Mouse (Mus musculus) heart, embryonic 11.5 days (tissue): ENCODE results near the gene Gapdh. TPM values are rescaled to one million over a fixed set of nuclear protein-coding genes. Genes with fewer than 3 reads are reported as not detected.

Experiments
- ATAC-seq: fragments of 200-750 bp; cut with Nextera tagmentation; replicated peaks from 2 replicates; pipeline ENCODE4 v1.8.0; 2017; ENCODE audit warnings: moderate library complexity; ENCODE audit not compliant: insufficient number of reproducible peaks, low FRiP score, low TSS enrichment
- H3K27ac ChIP-seq: fragments of 300-500 bp; sonication (generic); 2 replicates; pipeline ENCODE4 v1.5.1; 2014; ENCODE audit warnings: mild to moderate bottlenecking, low read depth, low read length
- H3K27me3 ChIP-seq: fragments of 300-500 bp; sonication (generic); 2 replicates; pipeline ENCODE4 v1.6.1; 2014; ENCODE audit warnings: mild to moderate bottlenecking, low read length, mixed read lengths; ENCODE audit not compliant: control insufficient read depth, insufficient read depth
- H3K36me3 ChIP-seq: fragments of 300-500 bp; sonication (generic); 2 replicates; pipeline ENCODE4 v1.6.1; 2014; ENCODE audit warnings: mild to moderate bottlenecking, low read length, moderate library complexity, mixed read lengths; ENCODE audit not compliant: control insufficient read depth, insufficient read depth
- H3K4me1 ChIP-seq: fragments of 300-500 bp; sonication (generic); 2 replicates; pipeline ENCODE4 v1.6.1; 2014; ENCODE audit warnings: low read length; ENCODE audit not compliant: control insufficient read depth, insufficient read depth
- H3K4me2 ChIP-seq: fragments of 300-500 bp; sonication (generic); 2 replicates; pipeline ENCODE4 v1.6.1; 2014; ENCODE audit warnings: mild to moderate bottlenecking, moderate library complexity
- H3K4me3 ChIP-seq: fragments of 300-500 bp; sonication (generic); 2 replicates; pipeline ENCODE4 v1.5.1; 2014; ENCODE audit warnings: low read depth, low read length
- H3K9ac ChIP-seq: fragments of 300-500 bp; sonication (generic); 2 replicates; pipeline ENCODE4 v1.6.1; 2014; ENCODE audit warnings: mild to moderate bottlenecking, low read depth, low read length, moderate library complexity
- H3K9me3 ChIP-seq: fragments of 300-500 bp; sonication (generic); replicated peaks from 2 replicates; pipeline ENCODE4 v1.6.1; 2016; ENCODE audit warnings: low read length; ENCODE audit not compliant: control insufficient read depth
- WGBS: fragments of 180-500 bp; shearing (Covaris S2); extraction: QIAGEN DNeasy Blood & Tissue Kit; methylation state at CpG from one replicate; pipeline ENCODE4 v1.1.7; 2014; ENCODE audit not compliant: insufficient replicate concordance; 5-methylcytosine and 5-hydroxymethylcytosine counted together
- polyA plus RNA-seq: library from polyadenylated mRNA; unstranded; fragments of >200 nt; fragmentation: Nextera tagmentation; extraction: Ambion mirVana; gene quantifications from 2 replicates; pipeline ENCODE4 v1.2.1, GENCODE M21; 2014

Gapdh gene
- polyA plus RNA-seq, 1 experiment from 2014 or later: 4,472 TPM

DNA sequence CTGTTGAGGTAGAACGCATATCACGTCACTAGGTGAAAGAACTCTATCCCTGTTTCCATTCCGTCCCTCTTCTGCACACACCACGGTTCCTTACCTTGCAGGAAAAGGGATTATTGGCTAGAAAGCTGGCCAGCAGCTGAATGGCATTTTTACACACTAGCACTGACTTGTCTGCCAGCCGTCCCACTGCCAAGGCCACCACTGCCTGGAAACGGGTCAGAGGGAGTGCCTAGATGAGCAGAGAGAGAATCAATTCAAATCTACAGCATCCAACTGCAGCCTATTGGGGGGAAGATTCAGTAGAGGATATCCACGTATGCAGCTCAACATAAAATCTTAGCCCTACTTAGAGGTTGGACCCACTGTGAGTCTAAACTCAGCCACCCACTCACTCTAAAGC lies 13.3 kb upstream of the Gapdh start:
- Histone ChIP-seq H3K4me2 (no peak overlapping the region), H3K27ac (no peak overlapping the region), H3K27me3 (no peaks in the 10 kb centered on the region), H3K4me3 (no peak overlapping the region), H3K9me3 (no peaks in the 10 kb centered on the region), H3K36me3 (peaks cover 81% of the 10 kb centered on the region), H3K9ac (no peak overlapping the region), H3K4me1 (no peaks in the 10 kb centered on the region)
- 91% methylated on average over 7 of the region's 7 CpGs for WGBS
- no peak for ATAC-seq

DNA sequence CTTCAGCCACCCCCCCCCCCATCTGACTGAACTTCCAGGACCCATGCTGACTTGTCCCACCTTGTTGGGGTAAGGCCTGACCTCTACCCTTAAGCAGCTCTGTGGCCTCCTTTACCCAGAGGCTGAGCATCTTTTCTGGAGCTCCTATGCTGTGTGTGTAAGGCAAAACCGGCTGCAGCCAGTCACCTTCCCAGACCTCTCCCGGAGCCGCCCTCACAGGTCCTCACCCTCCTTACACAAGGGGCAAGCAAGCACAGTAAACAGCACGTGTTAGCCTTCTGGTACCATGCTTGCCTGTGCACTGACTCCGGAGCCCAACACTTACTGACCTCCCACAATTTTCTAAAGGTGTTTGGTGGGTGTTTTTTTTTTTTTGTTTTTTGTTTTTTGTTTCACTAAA lies 9.2 kb upstream of the Gapdh start:
- H3K4me3 ChIP-seq: no peak overlapping the region
- no peaks in the 10 kb centered on the region for H3K9me3 ChIP-seq
- no peaks in the 10 kb centered on the region for H3K27me3 ChIP-seq
- H3K4me1 ChIP-seq: no peaks in the 10 kb centered on the region
- peaks cover 80% of the 10 kb centered on the region for H3K36me3 ChIP-seq
- no peak overlapping the region for H3K4me2 ChIP-seq
- no peak overlapping the region for H3K9ac ChIP-seq
- no peak overlapping the region for H3K27ac ChIP-seq
- WGBS: 93% methylated on average over 5 of the region's 5 CpGs
- no peak for ATAC-seq

DNA sequence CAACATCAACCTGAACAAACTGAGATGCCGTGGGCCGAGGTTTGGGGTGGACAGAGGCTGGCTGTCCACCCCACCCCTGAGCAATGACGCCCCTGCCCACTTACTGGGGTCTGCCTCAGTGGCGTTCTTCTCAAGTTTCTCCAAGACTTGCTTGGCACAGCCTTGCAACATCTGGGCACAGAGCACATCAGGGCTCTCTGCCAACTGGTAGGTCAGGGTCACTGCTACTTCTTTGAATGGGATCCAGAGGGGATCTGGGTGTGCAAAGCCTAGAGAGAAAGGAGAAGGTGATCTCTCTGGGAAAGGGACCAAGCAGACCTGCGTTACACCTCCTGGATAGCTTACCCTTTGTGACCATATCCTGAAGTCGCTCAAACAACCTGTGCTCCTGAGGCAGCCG lies 7.0 kb upstream of the Gapdh start:
- no peaks in the 10 kb centered on the region for H3K4me1 ChIP-seq
- H3K9ac ChIP-seq: no peak overlapping the region
- no peak overlapping the region for H3K4me3 ChIP-seq
- no peak for ATAC-seq
- peaks cover 75% of the 10 kb centered on the region for H3K36me3 ChIP-seq
- no peak overlapping the region for H3K27ac ChIP-seq
- H3K4me2 ChIP-seq: no peak overlapping the region
- H3K27me3 ChIP-seq: no peaks in the 10 kb centered on the region
- H3K9me3 ChIP-seq: no peaks in the 10 kb centered on the region
- 95% methylated on average over 7 of the region's 7 CpGs for WGBS

DNA sequence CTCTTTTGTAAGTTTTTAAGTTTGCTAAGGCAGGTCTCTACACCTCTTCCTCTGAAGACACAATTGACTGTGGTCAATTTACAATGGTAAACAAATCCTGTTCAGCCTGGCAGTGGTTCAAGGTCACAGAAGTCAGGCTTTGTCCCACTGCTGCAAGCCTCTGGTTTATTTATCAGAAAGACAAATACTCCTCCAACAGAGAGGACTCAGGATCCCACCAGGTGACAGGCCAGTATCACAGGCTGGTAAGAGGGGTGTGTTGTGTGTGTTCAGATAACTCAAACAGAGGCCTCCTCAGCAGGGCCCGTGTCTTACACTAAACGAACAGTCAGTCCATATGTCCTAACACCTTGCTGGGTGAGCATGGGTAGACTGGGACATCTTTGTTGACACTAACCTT lies 6.2 kb upstream of the Gapdh start:
- 77% methylated on average over 2 of the region's 2 CpGs for WGBS
- Histone ChIP-seq H3K9me3 (no peaks in the 10 kb centered on the region), H3K27me3 (no peaks in the 10 kb centered on the region)

DNA sequence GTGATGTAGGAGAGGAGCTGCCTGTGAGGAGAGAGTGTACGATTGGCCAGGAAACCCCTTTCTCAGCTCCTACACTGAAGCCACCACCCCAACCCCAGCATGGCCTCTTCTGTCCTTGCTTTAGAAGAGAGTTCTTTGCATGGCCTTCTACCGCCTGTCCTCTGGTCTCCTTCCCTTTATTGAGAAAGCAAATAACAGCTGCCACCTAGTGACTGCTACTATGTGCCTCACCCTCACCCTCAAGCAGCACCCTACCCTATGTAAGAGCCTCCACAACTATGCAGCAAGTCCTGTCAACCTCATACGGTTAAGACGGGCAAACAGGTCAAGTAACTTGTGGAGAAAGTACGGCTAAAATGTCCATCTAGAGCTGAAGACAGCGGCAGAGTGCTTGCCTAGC lies 3.9 kb upstream of the Gapdh start:
- no peaks in the 10 kb centered on the region for H3K27me3 ChIP-seq
- WGBS: 74% methylated on average over 6 of the region's 6 CpGs
- H3K4me3 ChIP-seq: no peak overlapping the region
- H3K4me2 ChIP-seq: no peak overlapping the region
- H3K9me3 ChIP-seq: no peaks in the 10 kb centered on the region
- H3K27ac ChIP-seq: no peak overlapping the region
- peaks cover 13% of the 10 kb centered on the region for H3K4me1 ChIP-seq
- H3K9ac ChIP-seq: no peak overlapping the region
- H3K36me3 ChIP-seq: peaks cover 51% of the 10 kb centered on the region
- no peak for ATAC-seq

More for the DNA sequence above, 6.2 kb upstream of the Gapdh start:
- Histone ChIP-seq H3K4me1 (peaks cover 5% of the 10 kb centered on the region), H3K4me3 (no peak overlapping the region), H3K36me3 (peaks cover 70% of the 10 kb centered on the region), H3K27ac (no peak overlapping the region), H3K4me2 (no peak overlapping the region), H3K9ac (no peak overlapping the region)
- no peak for ATAC-seq

DNA sequence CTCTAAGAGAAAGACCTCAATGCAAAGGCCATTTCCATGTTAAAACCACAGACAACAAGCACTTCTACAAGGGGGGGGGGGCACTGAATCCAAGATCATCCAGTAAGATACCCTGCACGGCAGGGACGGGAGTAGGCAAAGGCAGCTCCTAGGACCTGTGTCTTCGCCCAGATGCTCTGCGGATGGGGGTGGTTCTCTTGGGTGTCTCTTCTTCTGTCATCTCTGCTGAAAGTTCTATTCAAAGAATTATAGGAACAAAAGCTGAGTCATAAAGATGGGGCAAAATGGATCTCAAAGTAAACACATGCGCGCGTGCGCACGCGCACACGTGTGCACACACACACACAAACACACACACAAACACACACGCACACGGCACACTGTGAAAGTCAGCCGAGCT lies 1.8 kb upstream of the Gapdh start:
- no peak for ATAC-seq
- WGBS: 90% methylated on average over 14 of the region's 14 CpGs
- no peak overlapping the region for H3K9ac ChIP-seq
- H3K27me3 ChIP-seq: no peaks in the 10 kb centered on the region
- no peak overlapping the region for H3K4me2 ChIP-seq
- H3K4me1 ChIP-seq: peaks cover 20% of the 10 kb centered on the region
- H3K4me3 ChIP-seq: no peak overlapping the region
- no peak overlapping the region for H3K27ac ChIP-seq
- H3K36me3 ChIP-seq: peaks cover 53% of the 10 kb centered on the region
- no peaks in the 10 kb centered on the region for H3K9me3 ChIP-seq

DNA sequence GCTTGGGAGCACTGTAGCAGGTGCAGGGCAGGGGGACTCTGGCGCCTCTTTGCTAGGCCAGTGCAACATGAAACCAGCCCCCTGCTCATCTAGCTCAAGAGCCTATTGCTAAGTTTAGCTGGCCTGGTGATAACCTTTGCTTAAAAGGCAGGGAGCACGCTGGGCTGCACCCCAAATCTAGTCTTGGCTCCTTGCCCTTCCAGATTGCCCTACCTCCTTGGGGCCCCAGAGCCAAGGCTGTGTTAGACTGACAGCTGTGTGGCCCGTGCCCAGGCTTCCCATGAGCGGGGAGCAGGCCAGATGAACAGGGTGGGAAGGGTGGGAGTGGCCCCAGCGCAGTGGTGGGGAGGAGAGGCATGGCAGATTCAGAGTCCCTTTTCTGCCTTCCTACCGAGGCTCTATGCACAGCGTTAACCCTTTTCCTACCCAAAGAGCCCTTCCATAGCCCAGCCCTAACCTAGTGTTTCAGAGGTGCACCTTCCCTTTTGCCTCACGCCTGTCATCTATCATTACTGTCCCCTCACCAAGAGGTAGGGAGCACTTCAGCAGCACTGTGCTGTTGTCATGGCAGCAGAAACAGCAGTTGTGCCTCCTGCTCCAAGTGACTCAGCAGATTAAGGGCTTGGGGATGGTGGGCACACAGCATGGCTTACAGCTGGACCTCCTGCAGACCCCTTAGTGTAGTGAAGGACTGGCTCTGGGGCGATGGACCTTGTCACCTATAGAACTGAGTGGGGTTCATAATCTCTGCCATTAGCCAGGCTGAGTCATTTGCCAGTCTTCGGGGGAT lies 789 bp upstream of the Gapdh start:
- Histone ChIP-seq H3K9me3 (no peaks in the 10 kb centered on the region), H3K36me3 (peaks cover 43% of the 10 kb centered on the region), H3K27me3 (no peaks in the 10 kb centered on the region), H3K27ac (peak overlapping the region; percentile 98), H3K4me2 (peak overlapping the region; percentile 94), H3K4me3 (peak overlapping the region; percentile 95), H3K4me1 (peaks cover 20% of the 10 kb centered on the region), H3K9ac (peak overlapping the region; percentile 100)
- ATAC-seq: peak; percentile 37; the same call in 1 of the 2 replicates
- 14% methylated on average over 8 of the region's 10 CpGs for WGBS

DNA sequence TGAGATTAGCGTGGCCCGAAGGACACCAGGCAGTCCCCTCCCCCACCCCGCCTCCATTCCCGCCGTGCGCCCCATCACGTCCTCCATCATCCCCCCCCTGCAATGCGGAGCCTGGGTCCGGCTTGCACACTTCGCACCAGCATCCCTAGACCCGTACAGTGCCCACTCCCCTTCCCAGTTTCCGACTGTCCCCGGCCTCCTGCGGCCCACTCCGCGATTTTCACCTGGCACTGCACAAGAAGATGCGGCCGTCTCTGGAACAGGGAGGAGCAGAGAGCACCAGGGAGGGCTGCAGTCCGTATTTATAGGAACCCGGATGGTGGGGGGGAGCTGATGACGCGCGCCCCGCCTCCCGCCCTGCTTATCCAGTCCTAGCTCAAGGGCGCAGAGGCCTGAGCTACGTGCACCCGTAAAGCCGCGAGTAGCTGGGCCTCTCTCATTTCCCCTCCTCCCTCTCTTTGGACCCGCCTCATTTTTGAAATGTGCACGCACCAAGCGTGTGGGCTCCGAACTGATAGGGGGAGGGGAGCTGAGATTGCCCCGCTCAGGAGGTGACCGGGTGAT lies 857 bp downstream of the Gapdh start:
- Histone ChIP-seq H3K36me3 (peaks cover 36% of the 10 kb centered on the region), H3K9ac (peak overlapping the region; percentile 100), H3K4me2 (peak overlapping the region; percentile 94), H3K4me3 (peak overlapping the region; percentile 95), H3K9me3 (no peaks in the 10 kb centered on the region), H3K27me3 (no peaks in the 10 kb centered on the region), H3K4me1 (peaks cover 30% of the 10 kb centered on the region), H3K27ac (peak overlapping the region; percentile 98)
- peak; percentile 84 for ATAC-seq
- under 1% methylated on average over 36 of the region's 36 CpGs for WGBS
